Mouse (Mus musculus): ENCODE measurements around the gene 4930452B06Rik.

GRCm38 (mm10) chr14:8477348-8477747 is 188.7 kb downstream of the 4930452B06Rik start:
- no peak for TF ChIP-seq CTCF (conservative IDR thresholded peaks at IDR 0.05; ENCODE audit: low read length)
- no peak for TF ChIP-seq POU5F1 (IDR thresholded peaks at IDR 0.05; ENCODE audit: borderline replicate concordance, low read length)
- no peak for TF ChIP-seq NANOG (IDR thresholded peaks at IDR 0.05; ENCODE audit: borderline replicate concordance, low read length)

All from E14TG2a.4 (cell line).